Comparison of ENCODE assay signal across 8 mouse cellular contexts in genomic region chr10:81291511-81292104, GRCm38 (mm10). TPM values are rescaled to one million over a fixed set of nuclear protein-coding genes. Genes with fewer than 3 reads are reported as not detected.
DNase-seq lines count a peak whose midpoint lies in the region; ATAC-seq and TF ChIP-seq lines count a peak whose summit lies in the region.

Gene Tjp3, minus strand, starts transcription at chr10:81291581.

- no peaks in the 10 kb centered on the region for H3K27me3 ChIP-seq in kidney, postnatal 0 days (ENCODE audit: insufficient read depth, low read length)
- H3K27me3 ChIP-seq in embryonic facial prominence, embryonic 11.5 days (ENCODE audit: control insufficient read depth, insufficient read depth, low read length), result peaks cover 19% of the 10 kb centered on the region
- no peaks in the 10 kb centered on the region for H3K27me3 ChIP-seq in intestine, embryonic 16.5 days (replicated peaks; ENCODE audit: control insufficient read depth, insufficient read depth, low read length)

- H3K9ac ChIP-seq in kidney, postnatal 0 days (ENCODE audit: low read depth, low read length), result peak within 1 kb of the TSS; percentile 37; the same call in 1 of the 2 replicates
- no peak within 1 kb of the TSS for H3K9ac ChIP-seq in embryonic facial prominence, embryonic 11.5 days (replicated peaks; ENCODE audit: low read length)
- peak within 1 kb of the TSS; percentile 73 for H3K9ac ChIP-seq in intestine, embryonic 16.5 days (ENCODE audit: low read depth, low read length)

- peaks cover 15% of the 10 kb centered on the region for H3K4me1 ChIP-seq in kidney, postnatal 0 days (replicated peaks; ENCODE audit: insufficient read depth, low read length)
- peaks cover 8% of the 10 kb centered on the region; the same call in 1 of the 2 replicates for H3K4me1 ChIP-seq in embryonic facial prominence, embryonic 11.5 days (ENCODE audit: control insufficient read depth, insufficient read depth, low read length)
- peaks cover 25% of the 10 kb centered on the region for H3K4me1 ChIP-seq in intestine, embryonic 16.5 days (ENCODE audit: control insufficient read depth, insufficient read depth, low read length)

- no peaks in the 10 kb centered on the region for H3K36me3 ChIP-seq in kidney, postnatal 0 days (ENCODE audit: insufficient read depth, low read length)
- H3K36me3 ChIP-seq in embryonic facial prominence, embryonic 11.5 days (replicated peaks; ENCODE audit: control insufficient read depth, insufficient read depth, low read depth, low read length), result no peaks in the 10 kb centered on the region
- H3K36me3 ChIP-seq in intestine, embryonic 16.5 days (ENCODE audit: control insufficient read depth, insufficient read depth, low read length), result no peaks in the 10 kb centered on the region

- H3K4me2 ChIP-seq in kidney, postnatal 0 days (ENCODE audit: low read length), result peak within 1 kb of the TSS; percentile 41
- no peak within 1 kb of the TSS for H3K4me2 ChIP-seq in embryonic facial prominence, embryonic 11.5 days (ENCODE audit: low read depth, low read length)
- H3K4me2 ChIP-seq in intestine, embryonic 16.5 days (ENCODE audit: low read depth, low read length), result peak within 1 kb of the TSS; percentile 61

- peak within 1 kb of the TSS; percentile 54 for H3K27ac ChIP-seq in kidney, postnatal 0 days
- H3K27ac ChIP-seq in embryonic facial prominence, embryonic 11.5 days (replicated peaks; ENCODE audit: low read depth, low read length), result no peak within 1 kb of the TSS
- peak within 1 kb of the TSS; percentile 86 for H3K27ac ChIP-seq in intestine, embryonic 16.5 days (ENCODE audit: low read length)

- no peak for TF ChIP-seq CTCF in kidney, postnatal 0 days (IDR thresholded peaks at IDR 0.05; ENCODE audit: low read depth)

- 68% methylated on average over 9 of the region's 9 CpGs for WGBS in kidney, postnatal 0 days
- WGBS in embryonic facial prominence, embryonic 11.5 days, result 72% methylated on average over 9 of the region's 9 CpGs
- WGBS in intestine, embryonic 16.5 days, result 61% methylated on average over 9 of the region's 9 CpGs

- DNase-seq in kidney, postnatal 0 days (ENCODE audit: low spot score), result no peak
- no peak for DNase-seq in kidney, adult 11 months
- DNase-seq in embryonic facial prominence, embryonic 11.5 days (ENCODE audit: low spot score), result no peak
- DNase-seq in layer of hippocampus, adult 9-11 months, result no peak
- DNase-seq in layer of hippocampus, postnatal 25 days (ENCODE audit: extremely low spot score in 1 of 2, low spot score in 1 of 2), result no peak

- peak within 1 kb of the TSS; percentile 18; the same call in 1 of the 2 replicates for H3K4me3 ChIP-seq in kidney, postnatal 0 days (replicated peaks; ENCODE audit: low read depth, low read length)
- H3K4me3 ChIP-seq in embryonic facial prominence, embryonic 11.5 days (ENCODE audit: low read depth, low read length), result peak within 1 kb of the TSS; percentile 91
- H3K4me3 ChIP-seq in intestine, embryonic 16.5 days (ENCODE audit: low read length), result peak within 1 kb of the TSS; percentile 89

- no peaks in the 10 kb centered on the region for H3K9me3 ChIP-seq in kidney, postnatal 0 days (replicated peaks; ENCODE audit: low read length)
- H3K9me3 ChIP-seq in embryonic facial prominence, embryonic 11.5 days (replicated peaks; ENCODE audit: control insufficient read depth, low read length), result no peaks in the 10 kb centered on the region
- no peaks in the 10 kb centered on the region for H3K9me3 ChIP-seq in intestine, embryonic 16.5 days (ENCODE audit: control insufficient read depth, low read length)

- ATAC-seq in kidney, postnatal 0 days (replicated peaks; ENCODE audit: low FRiP score, low read depth), result no peak
- ATAC-seq in embryonic facial prominence, embryonic 11.5 days (replicated peaks; ENCODE audit: insufficient number of reproducible peaks, low FRiP score, low TSS enrichment, low read depth), result no peak
- ATAC-seq in intestine, embryonic 16.5 days, result no peak
- 0 out of 2 replicates have a peak, but pooled peaks have one; percentile 6 for ATAC-seq in monocyte, adult 5-6 weeks (replicated peaks; ENCODE audit: insufficient number of reproducible peaks, low FRiP score, low TSS enrichment, poor library complexity, severe bottlenecking)
- ATAC-seq in activated CD4-positive, CD25-positive, alpha-beta regulatory T cell, adult 4 months, result no peak

RNA-seq across cellular contexts. Expression of gene Tjp3, which starts in this region (rescaled TPM):
- polyA plus RNA-seq in kidney, postnatal 0 days (2015; fragmentation: Nextera tagmentation; extraction: Ambion mirVana), result 19.0 and 19.1 TPM in 2 replicates
- polyA plus RNA-seq in embryonic facial prominence, embryonic 11.5 days (2014; fragmentation: Nextera tagmentation; extraction: Ambion mirVana), result 2.5 and 3.3 TPM in 2 replicates
- 53.2 and 56.6 TPM in 2 replicates for polyA plus RNA-seq in intestine, embryonic 16.5 days (2015; fragmentation: Nextera tagmentation; extraction: Ambion mirVana)
- total RNA-seq in monocyte, adult 5-6 weeks (2017), result 2.6 to 8.9 TPM (median 3.0 TPM) in 3 replicates
- polyA plus RNA-seq in activated CD4-positive, CD25-positive, alpha-beta regulatory T cell, adult 4 months (2017; shearing (Covaris generic)), result 1 to 10 TPM; 2.4 to 3.1 TPM
- 1 to 10 TPM in 1 of 2 experiments, under 1 TPM in 1; 0.86 to 1.2 TPM for total RNA-seq in layer of hippocampus, postnatal 25 days (2021)

Comparison
In these comparisons a context has a peak if more than half of its experiments do, and no peak if none do; other contexts are left out.
1. H3K4me3 ChIP-seq: peak in every context shown above with its lines; median percentile 91 in embryonic facial prominence, embryonic 11.5 days; 89 in intestine, embryonic 16.5 days; 18 in kidney, postnatal 0 days.